Mouse (Mus musculus) Patski (cell line): ENCODE measurements around the gene Cog4. TPM values are rescaled to one million over a fixed set of nuclear protein-coding genes. Genes with fewer than 3 reads are reported as not detected.

Source experiments
- ATAC-seq: fragments of 100-300 bp; one replicate; pipeline ENCODE4 v1.8.0; 2021
- CTCF ChIA-PET: fragments of 350-600 bp; sonication (Branson Sonifier 250); formaldehyde crosslinking; loops from one replicate; lab custom pipeline; 2022; ENCODE audit warnings: inconsistent platforms; lab: Charles Lee
- POLR2A ChIA-PET: fragments of 350-600 bp; sonication (Branson Sonifier 250); formaldehyde crosslinking; loops from one replicate; lab custom pipeline; 2022; ENCODE audit warnings: antibody characterized with exemption, inconsistent platforms; lab: Charles Lee
- DNase-seq: peaks from one replicate; pipeline ENCODE4 v3.0.0-alpha.2; 2011; ENCODE audit warnings: low read depth, low spot score
- H3K27me3 ChIP-seq: fragments of 371-371 bp; one replicate; pipeline ENCODE4 v1.5.1; 2021
- CTCF ChIP-seq: fragments of 100-300 bp; IDR thresholded peaks from one replicate; pipeline ENCODE4 v1.5.1; 2021
- in situ Hi-C: fragments of 300-500 bp; cut with MboI; formaldehyde crosslinking; loops from 3 replicates; pipeline ENCODE4 v1.11.1; 2018; ENCODE audit warnings: low pct_unique_long_range_greater_than_20kb, mixed read lengths
- polyA plus RNA-seq: library from polyadenylated mRNA; unstranded; gene quantifications from one replicate; pipeline ENCODE4 v1.2.3, GENCODE M21; 2021

Cog4 gene
- polyA plus RNA-seq, 1 experiment from 2014 or later, result 95.9 TPM

DNA sequence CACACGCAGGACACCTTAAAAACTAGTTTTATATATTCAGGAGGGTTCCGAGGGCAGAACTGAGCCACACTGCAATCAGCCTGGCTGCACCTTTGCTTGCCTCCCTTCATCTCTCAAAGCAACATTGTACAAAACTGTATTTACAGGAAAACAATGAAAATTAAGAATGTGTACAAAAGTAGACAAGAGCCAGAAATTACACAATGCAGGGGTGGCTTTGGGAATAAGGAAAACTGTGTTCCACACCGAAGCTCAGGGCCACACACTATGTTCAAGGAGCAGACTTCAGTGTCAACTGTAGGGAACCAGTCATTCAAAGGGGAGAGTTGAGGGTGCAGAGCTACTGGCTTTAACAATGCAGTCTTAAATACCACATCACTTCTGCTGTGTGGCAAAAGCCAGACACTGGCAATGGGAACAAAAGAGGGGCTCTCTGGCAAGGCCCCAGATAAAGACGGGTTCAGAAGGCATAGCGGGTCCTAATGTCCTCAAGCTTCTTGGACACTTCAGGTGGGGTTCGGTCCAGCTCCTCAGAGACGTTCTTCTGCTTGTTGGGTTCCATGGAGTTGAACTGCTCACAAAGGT is 35.8 kb upstream of the Cog4 start:
- ATAC-seq (no peak), DNase-seq (no peak)
- in situ Hi-C loops, result no loop called here
- H3K27me3 ChIP-seq, result no peaks in the 10 kb centered on the region
- POLR2A ChIA-PET, result interaction anchor here (0.8 to 3.9 kb wide), 2 partner anchors 17 to 20 kb away, joined by 4 to 23 read pairs; no protein-coding TSS in a partner anchor
- no peak for TF ChIP-seq CTCF
- CTCF ChIA-PET, result interaction anchor here (1.0 kb wide), 1 partner anchor 17 kb away, joined by 3 read pairs; no protein-coding TSS in a partner anchor

- ChIA-PET POLR2A (interaction anchor here (0.8 to 3.9 kb wide), 3 partner anchors 17 to 21 kb away, joined by 4 to 23 read pairs (median 4); no protein-coding TSS in a partner anchor), CTCF (interaction anchor here (1.0 to 2.1 kb wide), 2 partner anchors 19 to 30 kb away, joined by 4 to 7 read pairs; no protein-coding TSS in a partner anchor)
- DNase-seq (no peak), ATAC-seq (no peak)
- TF ChIP-seq CTCF, result no peak
- H3K27me3 ChIP-seq, result no peaks in the 10 kb centered on the region
- in situ Hi-C loops, result no loop called here
These were observed 35.3 kb upstream of the Cog4 start for GRCm38 (mm10) chr8:110811116-110811515.

- in situ Hi-C loops, result no loop called here
- ATAC-seq, result no peak
- CTCF ChIA-PET, result interaction anchor here (1.0 to 2.1 kb wide), 2 partner anchors 18 to 29 kb away, joined by 4 to 7 read pairs; no protein-coding TSS in a partner anchor
- no peak for DNase-seq
- H3K27me3 ChIP-seq, result no peaks in the 10 kb centered on the region
- TF ChIP-seq CTCF, result no peak
- POLR2A ChIA-PET, result interaction anchor here (1.0 to 1.5 kb wide), 3 partner anchors 17 to 21 kb away, joined by 3 to 6 read pairs (median 4); no protein-coding TSS in a partner anchor
These were observed 34.6 kb upstream of the Cog4 start for GRCm38 (mm10) chr8:110811793-110812192.

DNA sequence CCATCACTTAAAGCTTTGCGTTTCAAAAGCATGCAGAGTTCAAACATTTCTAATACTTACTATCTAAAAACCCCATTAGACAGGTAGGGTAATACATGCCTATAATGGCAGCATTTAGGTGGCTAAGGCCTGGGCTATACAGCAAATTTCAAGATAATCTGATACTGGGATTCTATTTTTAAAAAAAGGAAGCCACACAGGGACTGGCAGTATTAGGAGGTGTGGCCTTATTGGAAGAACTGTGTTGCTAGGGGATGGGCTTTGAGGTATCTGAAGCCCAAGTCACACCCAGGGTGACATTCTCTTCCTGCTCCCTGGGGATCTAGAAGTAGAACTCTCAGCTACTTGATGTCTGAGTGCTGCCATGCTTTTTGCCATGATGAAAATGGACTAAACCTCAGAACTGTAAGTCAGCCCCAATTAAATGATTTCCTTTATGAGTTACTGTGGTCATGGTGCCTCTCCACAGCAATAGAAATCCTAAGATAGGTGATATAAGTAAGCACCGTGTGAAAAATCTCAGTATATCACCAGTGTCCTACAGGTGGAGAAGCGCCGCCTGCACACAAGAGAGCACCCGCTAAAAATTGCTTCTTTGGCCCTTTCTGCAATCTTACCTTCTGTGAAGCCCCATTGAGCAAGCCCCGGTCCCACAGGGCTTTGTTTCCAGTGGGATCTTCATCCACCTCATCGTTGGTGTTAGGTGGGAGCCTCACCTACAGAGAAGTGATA is 33.9 kb upstream of the Cog4 start:
- no peak for DNase-seq
- POLR2A ChIA-PET, result interaction anchor here (1.0 to 1.7 kb wide), 4 partner anchors 16 to 34 kb away, joined by 3 to 6 read pairs (median 4); partner anchors contain the start of genes Cog4 and Sf3b3
- no peaks in the 10 kb centered on the region for H3K27me3 ChIP-seq
- in situ Hi-C loops, result no loop called here
- CTCF ChIA-PET, result interaction anchor here (1.0 to 2.1 kb wide), 2 partner anchors 18 to 29 kb away, joined by 4 to 7 read pairs; no protein-coding TSS in a partner anchor
- no peak for ATAC-seq
- no peak for TF ChIP-seq CTCF

GRCm38 (mm10) chr8:110813081-110813812 is 33.2 kb upstream of the Cog4 start:
- DNase-seq, result no peak
- ChIA-PET CTCF (interaction anchor here (1.2 to 2.1 kb wide), 3 partner anchors 9 to 27 kb away, joined by 3 to 7 read pairs (median 4); no protein-coding TSS in a partner anchor), POLR2A (interaction anchor here (1.0 to 1.7 kb wide), 5 partner anchors 10 to 33 kb away, joined by 3 to 6 read pairs (median 4); partner anchors contain the start of genes Cog4 and Sf3b3)
- no peak for ATAC-seq
- H3K27me3 ChIP-seq, result no peaks in the 10 kb centered on the region
- TF ChIP-seq CTCF, result no peak
- in situ Hi-C loops, result no loop called here

GRCm38 (mm10) chr8:110815308-110815707 is 31.1 kb upstream of the Cog4 start:
- DNase-seq (peak; percentile 87), ATAC-seq (peak; percentile 96)
- H3K27me3 ChIP-seq, result no peaks in the 10 kb centered on the region
- ChIA-PET POLR2A (interaction anchor here (0.6 to 3.5 kb wide), 3 partner anchors 21 to 623 kb away, joined by 3 to 13 read pairs (median 4); no protein-coding TSS in a partner anchor), CTCF (interaction anchor here (1.0 to 2.1 kb wide), 3 partner anchors 18 to 66 kb away, joined by 3 to 4 read pairs (median 4); no protein-coding TSS in a partner anchor)
- no peak for TF ChIP-seq CTCF
- in situ Hi-C loops, result no loop called here

DNA sequence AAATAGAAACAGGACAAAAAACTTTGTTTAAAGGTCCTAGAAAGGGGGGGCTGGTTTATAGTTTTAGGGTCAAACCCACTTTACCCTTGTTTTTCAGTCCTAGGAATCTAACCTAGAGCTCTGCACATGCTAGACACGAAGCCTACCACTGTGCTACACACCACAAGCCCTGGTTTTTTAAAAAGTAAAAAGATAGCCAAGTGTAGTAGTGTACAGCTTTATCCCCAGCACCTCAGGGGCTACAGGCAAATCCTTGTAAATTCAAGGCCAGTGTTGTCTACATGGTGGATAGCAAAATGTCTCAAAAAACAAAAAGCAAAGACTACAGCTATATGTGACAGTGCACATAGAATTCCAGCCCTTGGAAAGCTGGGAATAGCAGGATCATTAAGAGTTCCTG is 29.4 kb upstream of the Cog4 start:
- in situ Hi-C loops, result no loop called here
- ATAC-seq (no peak), DNase-seq (no peak)
- no peak for TF ChIP-seq CTCF
- ChIA-PET POLR2A (interaction anchor here (1.6 to 3.5 kb wide), 2 partner anchors 9 to 27 kb away, joined by 4 to 13 read pairs; no protein-coding TSS in a partner anchor), CTCF (interaction anchor here (0.9 to 2.1 kb wide), 4 partner anchors 10 to 23 kb away, joined by 3 to 4 read pairs (median 4); no protein-coding TSS in a partner anchor)
- no peaks in the 10 kb centered on the region for H3K27me3 ChIP-seq

GRCm38 (mm10) chr8:110818593-110818992 is 27.8 kb upstream of the Cog4 start:
- POLR2A ChIA-PET, result interaction anchor here (0.6 to 1.2 kb wide), 2 partner anchors 9 to 10 kb away, joined by 3 read pairs; no protein-coding TSS in a partner anchor

DNA sequence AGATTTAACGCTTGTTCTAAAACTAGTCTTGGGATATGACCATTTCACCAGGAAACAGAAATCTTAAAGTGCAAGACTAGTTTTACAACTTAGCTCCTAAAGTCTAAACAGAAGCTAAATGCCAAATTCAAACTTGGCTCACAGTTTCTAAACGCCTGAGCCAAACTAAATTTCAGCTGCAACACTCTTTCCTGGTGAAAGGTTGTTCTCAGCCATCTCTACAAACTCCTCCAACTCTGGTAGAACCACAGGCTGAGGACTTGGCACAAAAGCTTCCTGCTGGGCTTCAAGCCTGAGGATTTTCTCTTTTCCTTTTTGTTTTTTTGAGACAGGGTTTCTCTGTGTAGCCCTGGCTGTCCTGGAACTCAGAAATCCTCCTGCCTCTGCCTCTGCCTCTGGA is 26.1 kb upstream of the Cog4 start:
- ATAC-seq (no peak), DNase-seq (no peak)
- in situ Hi-C loops, result no loop called here
- POLR2A ChIA-PET, result no interaction called here
- CTCF ChIA-PET, result interaction anchor here (1.2 to 2.6 kb wide), 2 partner anchors 11 to 28 kb away, joined by 3 to 10 read pairs; no protein-coding TSS in a partner anchor
- no peak for TF ChIP-seq CTCF
- no peaks in the 10 kb centered on the region for H3K27me3 ChIP-seq

More at GRCm38 (mm10) chr8:110818593-110818992, 27.8 kb upstream of the Cog4 start:
- in situ Hi-C loops, result no loop called here
- no peaks in the 10 kb centered on the region for H3K27me3 ChIP-seq
- ATAC-seq (no peak), DNase-seq (no peak)
- CTCF ChIA-PET, result interaction anchor here (1.2 kb wide), 1 partner anchor 22 kb away, joined by 3 read pairs; no protein-coding TSS in a partner anchor
- peak; percentile 20 for TF ChIP-seq CTCF
